Mouse (Mus musculus) liver, postnatal 0 days (tissue): Measurements from ENCODE around the gene Tmem117.

Experiments
- CTCF ChIP-seq: sonication (generic); IDR thresholded peaks from 2 replicates; pipeline ENCODE4 v1.5.1; 2016; ENCODE audit warnings: antibody characterized with exemption, low read depth
- EP300 ChIP-seq: IDR thresholded peaks from 2 replicates; pipeline ENCODE4 v1.6.1; 2016; ENCODE audit warnings: antibody characterized with exemption, low read depth, mild to moderate bottlenecking

DNA sequence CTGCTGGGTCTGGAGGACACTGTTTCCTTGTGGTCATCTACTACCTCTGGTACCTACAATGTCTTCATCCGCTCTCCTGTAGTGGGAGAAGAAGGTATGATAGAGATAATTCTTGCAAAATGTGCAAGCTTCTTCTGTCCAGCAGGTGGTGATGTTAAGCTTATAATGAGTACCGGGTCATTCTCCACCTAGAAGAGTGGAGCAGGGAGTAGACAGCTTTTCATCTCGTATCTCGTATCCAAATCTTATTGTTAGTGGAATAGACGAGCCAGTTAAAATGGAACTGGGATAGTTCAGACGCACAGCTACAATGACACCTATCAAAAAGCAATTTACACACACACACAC lies 60.8 kb downstream of the Tmem117 start:
- no peak for TF ChIP-seq EP300
- no peak for TF ChIP-seq CTCF
